Mouse (Mus musculus) hindbrain, embryonic 14.5 days (tissue): Measurements from ENCODE around the gene Ube2u. TPM values are rescaled to one million over a fixed set of nuclear protein-coding genes. Genes with fewer than 3 reads are reported as not detected.

ENCODE experiments used
- ATAC-seq: fragments of 200-750 bp; cut with Nextera tagmentation; 2 replicates; pipeline ENCODE4 v1.8.0; 2017; ENCODE audit warnings: moderate number of reproducible peaks, mild to moderate bottlenecking, moderate TSS enrichment, moderate library complexity; ENCODE audit not compliant: low FRiP score
- DNase-seq: peaks from one replicate; pipeline ENCODE4 v3.0.0-alpha.2; 2015; ENCODE audit warnings: low spot score
- H3K27ac ChIP-seq: fragments of 300-500 bp; sonication (generic); 2 replicates; pipeline ENCODE4 v1.5.1; 2014; ENCODE audit warnings: mild to moderate bottlenecking, moderate library complexity
- H3K27me3 ChIP-seq: fragments of 300-500 bp; sonication (generic); 2 replicates; pipeline ENCODE4 v1.6.1; 2014; ENCODE audit warnings: mild to moderate bottlenecking, low read length, mixed read lengths; ENCODE audit not compliant: control insufficient read depth, insufficient read depth
- H3K36me3 ChIP-seq: fragments of 300-500 bp; sonication (generic); replicated peaks from 2 replicates; pipeline ENCODE4 v1.6.1; 2014; ENCODE audit not compliant: control insufficient read depth, insufficient read depth
- H3K4me1 ChIP-seq: fragments of 300-500 bp; sonication (generic); replicated peaks from 2 replicates; pipeline ENCODE4 v1.6.1; 2014; ENCODE audit warnings: antibody characterized with exemption, low read length, mixed read lengths; ENCODE audit not compliant: control insufficient read depth, insufficient read depth
- H3K4me2 ChIP-seq: fragments of 300-500 bp; sonication (generic); replicated peaks from 2 replicates; pipeline ENCODE4 v1.6.1; 2014; ENCODE audit warnings: mild to moderate bottlenecking, moderate library complexity
- H3K4me3 ChIP-seq: fragments of 300-500 bp; sonication (generic); replicated peaks from 2 replicates; pipeline ENCODE4 v1.5.1; 2014; ENCODE audit warnings: mild to moderate bottlenecking, low read length
- H3K9ac ChIP-seq: fragments of 300-500 bp; sonication (generic); 2 replicates; pipeline ENCODE4 v1.6.1; 2014
- H3K9me3 ChIP-seq: fragments of 300-500 bp; sonication (generic); 2 replicates; pipeline ENCODE4 v1.6.1; 2016; ENCODE audit warnings: low read length; ENCODE audit not compliant: control insufficient read depth
- WGBS: fragments of 180-500 bp; shearing (Covaris S2); extraction: QIAGEN DNeasy Blood & Tissue Kit; methylation state at CpG from one replicate; pipeline ENCODE4 v1.1.7; 2014; 5-methylcytosine and 5-hydroxymethylcytosine counted together
- polyA plus RNA-seq: library from polyadenylated mRNA; unstranded; fragments of >200 nt; fragmentation: Nextera tagmentation; extraction: Ambion mirVana; gene quantifications from 2 replicates; pipeline ENCODE4 v1.2.1, GENCODE M21; 2014

Ube2u gene
- polyA plus RNA-seq, 1 experiment from 2014 or later, result 0.66 TPM

GRCm38 (mm10) chr4:100597049-100597448 is 118.4 kb downstream of the Ube2u start:
- H3K4me3 ChIP-seq, result no peak overlapping the region
- no peaks in the 10 kb centered on the region for H3K27me3 ChIP-seq
- WGBS, result 78% methylated on average over 4 of the region's 4 CpGs
- H3K4me2 ChIP-seq, result no peak overlapping the region
- H3K36me3 ChIP-seq, result no peaks in the 10 kb centered on the region
- no peak overlapping the region for H3K9ac ChIP-seq
- no peaks in the 10 kb centered on the region for H3K9me3 ChIP-seq
- ATAC-seq, result no peak
- H3K27ac ChIP-seq, result no peak overlapping the region
- H3K4me1 ChIP-seq, result peaks cover 4% of the 10 kb centered on the region; the same call in 1 of the 2 replicates
- DNase-seq, result no peak
